Mouse (Mus musculus): ENCODE measurements around the gene Aldh1l1.

Gene Aldh1l1

GRCm38 (mm10) chr6:90582331-90582730, 96.1 kb downstream of the Aldh1l1 start:
- ATAC-seq (ENCODE audit: low TSS enrichment), result no peak

- ATAC-seq (ENCODE audit: low TSS enrichment), result no peak
These were observed 101.9 kb downstream of the Aldh1l1 start for GRCm38 (mm10) chr6:90588113-90588512.

- peak; percentile 91 for ATAC-seq (ENCODE audit: low TSS enrichment)
These were observed 104.5 kb downstream of the Aldh1l1 start for GRCm38 (mm10) chr6:90590707-90591106.

GRCm38 (mm10) chr6:90594972-90595371, 108.7 kb downstream of the Aldh1l1 start:
- no peak for ATAC-seq (ENCODE audit: low TSS enrichment)

DNA sequence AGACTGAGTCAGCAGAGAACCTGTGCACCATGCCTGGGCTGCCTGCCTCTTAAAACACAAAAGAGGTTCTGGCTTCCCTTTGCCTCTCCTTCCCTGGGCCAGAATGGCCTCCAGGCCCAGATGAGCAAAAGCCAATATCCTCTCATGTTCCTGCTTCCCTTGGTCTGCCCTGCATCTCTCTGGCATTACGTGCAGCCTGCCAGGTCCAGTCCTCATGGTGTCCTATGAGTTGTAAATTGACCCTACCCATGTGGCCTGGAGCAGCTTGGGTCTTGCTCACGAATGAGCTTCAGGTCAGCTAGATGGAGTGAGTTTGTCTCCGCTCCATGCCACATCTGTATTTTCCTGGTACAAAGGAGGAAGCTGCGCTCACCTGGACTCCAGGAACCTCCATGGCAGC, 110.8 kb downstream of the Aldh1l1 start:
- no peak for ATAC-seq (ENCODE audit: low TSS enrichment)

- peak; percentile 60 for ATAC-seq (ENCODE audit: low TSS enrichment)
These were observed 111.4 kb downstream of the Aldh1l1 start for GRCm38 (mm10) chr6:90597592-90597991.

- no peak for ATAC-seq (ENCODE audit: low TSS enrichment)
These were observed 112.0 kb downstream of the Aldh1l1 start for GRCm38 (mm10) chr6:90598197-90598596.

DNA sequence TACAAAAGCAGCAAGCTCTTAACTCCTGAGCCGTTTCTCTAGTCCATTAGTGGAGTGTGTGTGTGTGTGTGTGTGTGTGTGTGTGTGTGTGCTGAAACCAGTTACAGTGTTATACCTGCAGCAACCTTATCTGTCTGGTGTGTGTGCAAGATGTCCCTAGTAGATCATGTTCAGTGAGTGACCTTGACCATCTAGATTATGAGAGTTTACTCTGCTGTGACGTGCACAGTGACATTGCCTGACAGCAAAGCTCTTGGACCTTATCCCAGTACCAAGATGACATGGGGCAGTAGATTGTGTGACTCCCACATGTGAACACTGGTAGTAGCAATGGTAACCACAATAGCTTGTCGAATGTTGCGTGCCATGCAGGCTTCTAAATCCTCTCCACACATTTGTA, 114.1 kb downstream of the Aldh1l1 start:
- ATAC-seq (ENCODE audit: low TSS enrichment), result no peak

DNA sequence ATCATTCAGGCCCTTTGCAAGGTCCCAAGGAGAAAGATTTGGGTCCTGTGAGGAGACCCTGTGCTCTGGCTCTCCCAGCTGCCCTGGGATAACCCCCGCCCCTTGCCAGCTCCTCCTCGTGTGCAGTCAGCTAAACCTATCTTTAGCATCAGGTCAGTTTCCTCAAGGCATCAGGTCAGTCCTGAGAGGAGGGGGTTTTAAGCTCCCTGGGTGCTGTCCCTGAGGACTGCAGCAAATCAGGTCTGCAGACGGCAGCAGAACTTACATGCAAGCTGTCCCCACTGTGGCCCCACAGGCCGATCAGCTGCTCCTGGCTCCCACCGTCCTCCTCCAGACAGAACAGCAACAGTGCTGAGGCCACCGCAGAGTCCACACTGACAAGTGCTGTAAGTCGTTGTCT, 115.5 kb downstream of the Aldh1l1 start:
- no peak for ATAC-seq (ENCODE audit: low TSS enrichment)

- no peak for ATAC-seq (ENCODE audit: low TSS enrichment)
These were observed 116.1 kb downstream of the Aldh1l1 start for GRCm38 (mm10) chr6:90602304-90602703.

DNA sequence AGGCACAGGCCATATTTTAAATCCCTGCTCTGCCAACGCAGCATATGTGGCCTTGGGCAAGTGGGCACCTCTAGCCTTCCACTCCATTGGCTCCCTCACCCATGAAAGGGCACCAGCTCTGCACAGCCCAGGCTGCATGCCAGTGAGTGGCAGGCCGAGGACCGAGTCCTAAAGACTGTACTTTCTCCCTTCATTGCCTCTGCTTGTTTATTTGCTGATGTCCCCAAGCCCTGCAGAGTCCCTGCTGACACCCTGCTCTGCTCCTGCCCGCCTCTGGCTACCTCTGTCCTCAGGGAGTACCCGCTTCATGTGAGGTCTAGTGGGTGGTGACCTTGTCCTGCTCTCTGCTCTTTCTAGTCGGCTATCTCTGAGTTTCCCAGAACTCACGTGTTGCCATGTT, 116.9 kb downstream of the Aldh1l1 start:
- ATAC-seq (ENCODE audit: low TSS enrichment), result no peak

GRCm38 (mm10) chr6:90604130-90604529, 117.9 kb downstream of the Aldh1l1 start:
- no peak for ATAC-seq (ENCODE audit: low TSS enrichment)

DNA sequence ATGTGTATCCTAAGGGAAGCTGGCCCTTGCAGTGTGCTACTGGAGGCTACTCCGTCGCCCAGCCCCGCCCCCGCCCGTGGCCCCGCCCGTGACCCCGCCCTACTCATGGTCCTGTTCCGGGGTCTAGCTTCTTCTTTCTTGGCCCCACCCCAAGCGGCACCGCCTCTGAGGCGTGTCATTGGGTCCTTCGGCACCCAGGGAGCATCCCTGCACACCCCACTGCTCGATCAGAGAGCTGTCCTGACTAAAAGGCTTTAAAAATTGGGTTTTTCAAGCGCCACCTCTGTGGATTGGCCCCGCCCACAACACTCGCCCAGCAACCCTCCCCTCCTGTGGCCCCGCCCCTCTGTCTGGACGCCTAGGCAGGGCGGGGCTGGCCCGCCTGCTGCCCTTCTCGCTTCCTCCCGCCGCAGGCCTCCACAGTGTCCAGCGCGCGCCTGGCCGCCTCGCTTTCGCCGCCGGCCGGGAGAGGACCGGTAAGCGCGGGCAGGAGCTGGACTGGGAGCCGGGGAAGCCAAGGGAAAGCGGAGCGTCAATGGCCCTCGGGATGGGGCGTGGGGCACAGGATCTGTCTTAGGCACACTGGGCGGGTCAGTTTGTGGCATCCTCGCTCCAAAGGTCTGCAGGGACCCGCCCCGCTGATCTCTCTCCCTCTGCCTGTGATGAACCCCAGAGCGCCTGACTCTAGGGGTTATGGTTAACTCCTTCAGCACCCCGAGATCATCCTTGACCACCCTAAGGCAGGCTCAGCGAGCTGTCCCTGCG, 118.5 kb downstream of the Aldh1l1 start, which contains the start of gene Slc41a3:
Gene Slc41a3 (plus strand): TSS at position 193 of the 765 bp plus-strand sequence.
- peak; percentile 87 for ATAC-seq (ENCODE audit: low TSS enrichment)

GRCm38 (mm10) chr6:90605298-90605665, 119.1 kb downstream of the Aldh1l1 start:
- ATAC-seq (ENCODE audit: low TSS enrichment), result no peak

DNA sequence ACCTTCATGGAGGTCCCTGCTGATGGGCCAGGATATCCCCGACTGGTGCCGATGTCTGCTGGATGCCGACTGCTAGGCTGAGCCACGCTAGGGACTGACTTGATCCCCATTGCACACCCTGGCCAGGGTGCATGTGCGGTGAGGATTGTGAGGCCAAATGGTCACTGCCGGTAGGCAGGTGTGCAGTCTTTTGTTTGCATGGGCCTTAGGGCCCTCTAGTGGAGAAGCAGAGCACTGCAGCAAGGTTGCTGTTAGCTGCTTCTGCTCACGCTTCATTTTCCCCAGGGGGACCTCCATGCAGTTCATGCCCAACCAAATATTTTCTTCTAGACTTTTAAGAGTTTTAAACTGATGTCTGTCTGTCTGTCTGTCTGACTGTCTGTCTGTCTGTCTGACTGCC, 120.3 kb downstream of the Aldh1l1 start:
- ATAC-seq (ENCODE audit: low TSS enrichment), result 0 out of 2 replicates have a peak, but pooled peaks have one; percentile 24

GRCm38 (mm10) chr6:90607196-90607595, 121.0 kb downstream of the Aldh1l1 start:
- ATAC-seq (ENCODE audit: low TSS enrichment), result peak; percentile 51

DNA sequence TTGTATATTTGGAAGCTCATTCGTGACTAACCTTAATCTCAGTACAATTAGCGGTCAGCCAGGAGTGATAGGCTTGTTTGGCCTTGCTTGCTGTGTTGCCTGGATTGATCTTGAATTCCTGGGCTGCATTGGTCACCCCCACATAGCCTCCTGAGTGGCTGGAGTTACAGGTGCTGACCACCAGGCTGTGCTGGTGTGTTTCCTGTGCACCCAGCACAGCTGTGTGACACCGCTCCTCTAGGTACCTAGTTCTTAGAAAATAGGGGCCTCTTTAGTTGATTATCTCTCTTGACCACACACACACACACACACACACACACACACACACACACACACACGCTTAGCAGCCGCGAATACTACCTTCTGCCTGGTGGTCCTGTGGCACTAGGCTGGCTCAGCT, 122.0 kb downstream of the Aldh1l1 start:
- no peak for ATAC-seq (ENCODE audit: low TSS enrichment)

GRCm38 (mm10) chr6:90610248-90610647, 124.0 kb downstream of the Aldh1l1 start:
- no peak for ATAC-seq (ENCODE audit: low TSS enrichment)

DNA sequence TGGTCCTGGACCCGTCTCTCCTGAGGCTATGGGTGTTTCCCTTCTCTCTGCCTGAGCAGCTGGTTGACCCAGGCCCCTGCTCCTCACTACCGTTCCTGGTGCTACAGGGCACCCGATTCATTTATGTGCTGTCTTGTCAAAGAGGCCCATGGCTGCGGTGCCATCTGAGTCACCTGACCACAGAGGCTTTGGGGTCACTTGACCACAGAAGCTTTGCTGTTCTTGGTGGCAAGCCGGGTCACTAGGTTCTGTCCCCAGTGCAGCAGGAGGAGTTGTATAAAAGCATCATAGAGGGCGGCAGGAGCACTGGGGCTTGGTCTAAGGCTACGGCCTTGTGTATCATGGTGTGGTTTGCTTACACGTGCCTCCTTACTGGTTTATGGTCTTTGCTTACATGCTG, 127.0 kb downstream of the Aldh1l1 start:
- ATAC-seq (ENCODE audit: low TSS enrichment), result no peak

DNA sequence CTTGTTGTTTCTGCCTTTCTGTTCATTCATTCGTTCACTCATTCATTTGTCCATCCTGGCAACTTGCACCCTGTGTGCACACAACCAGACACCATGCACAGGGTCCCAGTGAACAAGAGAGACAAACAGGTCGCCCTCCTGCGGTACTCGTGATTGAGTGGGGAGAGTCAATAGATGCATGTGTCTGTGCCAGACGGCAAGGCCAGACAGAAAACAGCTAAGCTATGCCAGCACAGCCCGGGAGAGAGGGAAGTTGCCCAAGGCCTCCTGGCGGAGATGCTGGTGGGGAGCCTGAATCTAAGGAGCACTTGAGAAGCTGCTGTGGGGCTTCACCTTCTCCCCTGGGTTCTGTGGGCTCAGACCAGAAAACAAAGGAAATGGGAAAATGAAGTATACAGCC, 129.1 kb downstream of the Aldh1l1 start:
- ATAC-seq (ENCODE audit: low TSS enrichment), result no peak

DNA sequence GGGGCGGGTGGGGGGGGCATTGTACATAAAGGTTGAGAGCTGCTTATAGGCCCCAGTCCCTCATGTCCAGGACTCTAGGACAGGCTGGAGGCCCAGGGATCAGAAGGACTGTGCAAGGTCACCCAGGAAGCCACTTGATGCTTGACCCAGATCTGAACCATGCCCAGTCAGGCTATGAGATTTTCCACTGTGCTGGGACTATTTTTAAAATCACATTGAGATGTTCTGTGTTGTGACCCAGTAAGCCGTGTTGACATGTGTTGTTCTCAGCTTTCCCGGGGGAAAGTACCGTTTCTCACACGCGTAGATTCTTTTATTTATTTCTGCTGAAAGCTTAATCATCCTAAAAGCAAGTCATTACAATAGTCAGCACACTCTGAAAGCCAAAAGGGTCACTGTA, 129.8 kb downstream of the Aldh1l1 start:
- ATAC-seq (ENCODE audit: low TSS enrichment), result no peak

DNA sequence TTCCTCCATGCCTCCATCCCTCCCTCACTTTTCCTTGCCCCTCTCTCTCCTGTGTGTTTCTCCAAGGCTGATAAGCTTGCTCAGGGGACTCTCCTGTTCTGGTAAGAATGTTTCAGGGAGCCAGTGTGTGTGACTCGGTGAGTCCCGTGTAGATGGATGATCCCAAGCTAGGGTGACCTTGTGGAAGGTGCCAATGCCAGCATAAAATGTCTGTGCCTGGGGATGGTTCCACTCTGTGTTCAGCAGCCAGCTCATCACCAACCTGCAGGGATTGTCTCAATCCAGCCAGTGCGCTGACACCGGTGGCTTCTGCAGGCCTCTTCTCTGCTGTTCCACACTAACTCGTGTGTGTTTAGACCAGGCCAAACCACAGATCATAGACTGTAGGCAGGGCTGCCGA, 130.3 kb downstream of the Aldh1l1 start:
- no peak for ATAC-seq (ENCODE audit: low TSS enrichment)

DNA sequence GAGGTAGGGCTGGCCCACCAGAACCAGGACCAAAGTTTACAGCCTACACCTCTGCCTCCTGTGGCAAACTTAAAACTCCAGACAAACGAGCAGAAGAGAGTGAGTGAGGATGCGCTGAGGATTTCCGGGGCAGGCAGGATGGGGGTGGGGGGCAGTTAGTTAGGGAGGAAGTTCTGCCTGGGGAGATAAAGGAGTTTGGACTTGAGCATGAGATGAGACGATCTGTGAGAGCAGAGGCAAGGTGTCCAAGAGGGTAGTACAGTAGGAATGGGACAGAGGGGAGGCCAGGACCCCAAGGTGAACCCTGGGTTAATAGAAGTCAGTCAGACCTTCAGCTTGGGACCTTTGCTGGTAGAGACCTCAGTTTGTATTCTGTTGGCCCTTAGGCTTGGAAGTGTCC, 132.0 kb downstream of the Aldh1l1 start:
- no peak for ATAC-seq (ENCODE audit: low TSS enrichment)

Data from frontal cortex, adult (tissue).